Mouse (Mus musculus) bone marrow macrophage, adult 2 months (primary cell): ENCODE results near the gene Cmya5.

Experiments
- CTCF ChIP-seq: IDR thresholded peaks from 2 replicates; pipeline ENCODE4 v1.5.1; 2012; ENCODE audit warnings: low read depth, mild to moderate bottlenecking, low read length, moderate library complexity
- POLR2A ChIP-seq: IDR thresholded peaks from 2 replicates; pipeline ENCODE4 v1.6.1; 2012; ENCODE audit warnings: mild to moderate bottlenecking, low read depth, low read length, borderline replicate concordance

DNA sequence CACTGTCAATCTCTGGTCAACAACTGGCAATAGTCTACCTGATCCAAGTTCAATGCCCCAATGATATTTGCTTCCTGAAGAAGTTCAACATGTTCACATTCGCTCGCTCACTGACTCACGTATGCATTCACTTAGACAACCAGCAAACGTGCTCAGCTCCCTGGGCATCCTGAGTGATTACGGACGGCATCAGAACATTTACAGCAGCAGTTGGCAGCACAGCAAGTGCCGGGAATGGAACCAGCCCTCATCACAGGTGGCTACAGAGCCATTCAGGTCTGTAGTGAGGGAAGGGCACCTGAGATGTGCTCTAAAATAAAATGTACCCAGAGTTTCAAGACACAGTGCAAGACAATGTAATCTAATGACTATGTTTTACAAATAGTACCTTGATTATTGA is 7.4 kb downstream of the Cmya5 start:
- TF ChIP-seq CTCF (no peak), POLR2A (no peak)
